In genomic region chr11:103132576-103133455, GRCm38 (mm10) we compare ENCODE assay signal across 8 mouse cellular contexts. TPM values are rescaled to one million over a fixed set of nuclear protein-coding genes. Genes with fewer than 3 reads are reported as not detected.
DNase-seq lines count a peak whose midpoint lies in the region; ATAC-seq and TF ChIP-seq lines count a peak whose summit lies in the region.

No protein-coding gene starts in this region.

- H3K36me3 ChIP-seq in heart, embryonic 12.5 days: 0 out of 2 replicates have a peak, but pooled peaks cover 3% of the 10 kb centered on the region
- H3K36me3 ChIP-seq in kidney, postnatal 0 days (ENCODE audit: insufficient read depth, low read length): no peaks in the 10 kb centered on the region
- no peaks in the 10 kb centered on the region for H3K36me3 ChIP-seq in liver, embryonic 11.5 days (ENCODE audit: control insufficient read depth, insufficient read depth, low read length)
- H3K36me3 ChIP-seq in stomach, embryonic 14.5 days (ENCODE audit: control insufficient read depth, insufficient read depth, low read length): no peaks in the 10 kb centered on the region

- under 1% methylated on average over 57 of the region's 58 CpGs for WGBS in heart, embryonic 12.5 days
- 1% methylated on average over 56 of the region's 58 CpGs for WGBS in kidney, postnatal 0 days
- under 1% methylated on average over 58 of the region's 58 CpGs for WGBS in liver, embryonic 11.5 days
- under 1% methylated on average over 53 of the region's 58 CpGs for WGBS in stomach, embryonic 14.5 days

- peaks cover 36% of the 10 kb centered on the region for H3K4me1 ChIP-seq in heart, embryonic 12.5 days (replicated peaks)
- peaks cover 16% of the 10 kb centered on the region for H3K4me1 ChIP-seq in kidney, postnatal 0 days (replicated peaks; ENCODE audit: insufficient read depth, low read length)
- peaks cover 54% of the 10 kb centered on the region for H3K4me1 ChIP-seq in liver, embryonic 11.5 days (replicated peaks; ENCODE audit: control insufficient read depth, insufficient read depth, low read length)
- H3K4me1 ChIP-seq in stomach, embryonic 14.5 days (ENCODE audit: control insufficient read depth, insufficient read depth, low read length): peaks cover 19% of the 10 kb centered on the region

- H3K9me3 ChIP-seq in heart, embryonic 12.5 days (replicated peaks): no peaks in the 10 kb centered on the region
- no peaks in the 10 kb centered on the region for H3K9me3 ChIP-seq in kidney, postnatal 0 days (replicated peaks; ENCODE audit: low read length)
- no peaks in the 10 kb centered on the region for H3K9me3 ChIP-seq in liver, embryonic 11.5 days (ENCODE audit: control insufficient read depth, low read length)
- H3K9me3 ChIP-seq in stomach, embryonic 14.5 days (ENCODE audit: control insufficient read depth, low read depth, low read length): no peaks in the 10 kb centered on the region

- peak overlapping the region; percentile 82 for H3K4me3 ChIP-seq in heart, embryonic 12.5 days
- H3K4me3 ChIP-seq in kidney, postnatal 0 days (replicated peaks; ENCODE audit: low read depth, low read length): peak overlapping the region; percentile 92
- peak overlapping the region; percentile 83 for H3K4me3 ChIP-seq in liver, embryonic 11.5 days (ENCODE audit: low read depth, low read length)
- H3K4me3 ChIP-seq in stomach, embryonic 14.5 days (ENCODE audit: low read depth, low read length): peak overlapping the region; percentile 95

- no peaks in the 10 kb centered on the region for H3K27me3 ChIP-seq in heart, embryonic 12.5 days (replicated peaks)
- H3K27me3 ChIP-seq in kidney, postnatal 0 days (ENCODE audit: insufficient read depth, low read length): no peaks in the 10 kb centered on the region
- no peaks in the 10 kb centered on the region for H3K27me3 ChIP-seq in liver, embryonic 11.5 days (replicated peaks; ENCODE audit: control insufficient read depth, insufficient read depth, low read length)
- no peaks in the 10 kb centered on the region for H3K27me3 ChIP-seq in stomach, embryonic 14.5 days (ENCODE audit: control insufficient read depth, insufficient read depth, low read length)

- peak; percentile 100 for DNase-seq in CD4-positive helper T cell, adult 2 months (ENCODE audit: low read depth, low spot score)
- DNase-seq in brain, embryonic 18.5 days (ENCODE audit: low read depth, low spot score): peak; percentile 100
- DNase-seq in kidney, postnatal 0 days (ENCODE audit: low spot score): peak; percentile 100
- peak; percentile 100 for DNase-seq in liver, embryonic 11.5 days (ENCODE audit: low spot score)
- peak; percentile 100 for DNase-seq in naive thymus-derived CD4-positive, alpha-beta T cell, adult 2 months (ENCODE audit: low read depth)

- peak overlapping the region; percentile 99 for H3K27ac ChIP-seq in heart, embryonic 12.5 days (ENCODE audit: poor library complexity, severe bottlenecking)
- H3K27ac ChIP-seq in kidney, postnatal 0 days: peak overlapping the region; percentile 98
- peak overlapping the region; percentile 91 for H3K27ac ChIP-seq in liver, embryonic 11.5 days (ENCODE audit: low read depth, low read length)
- peak overlapping the region; percentile 99 for H3K27ac ChIP-seq in stomach, embryonic 14.5 days (ENCODE audit: low read length)

- TF ChIP-seq CTCF in kidney, postnatal 0 days (IDR thresholded peaks at IDR 0.05; ENCODE audit: low read depth): no peak

- peak; percentile 87 for ATAC-seq in erythroid progenitor cell, adult 5-6 weeks (replicated peaks; ENCODE audit: low FRiP score, poor library complexity, severe bottlenecking)
- ATAC-seq in heart, embryonic 12.5 days (ENCODE audit: insufficient number of reproducible peaks, low FRiP score): peak; percentile 93
- peak; percentile 94 for ATAC-seq in kidney, postnatal 0 days (replicated peaks; ENCODE audit: low FRiP score, low read depth)
- peak; percentile 86 for ATAC-seq in liver, embryonic 11.5 days (replicated peaks; ENCODE audit: low FRiP score)
- ATAC-seq in stomach, embryonic 14.5 days (ENCODE audit: insufficient number of reproducible peaks, insufficient read depth, low FRiP score, low read depth): peak; percentile 93

- H3K9ac ChIP-seq in heart, embryonic 12.5 days: peak overlapping the region; percentile 99
- peak overlapping the region; percentile 99 for H3K9ac ChIP-seq in kidney, postnatal 0 days (ENCODE audit: low read depth, low read length)
- H3K9ac ChIP-seq in liver, embryonic 11.5 days (ENCODE audit: low read depth, low read length): peak overlapping the region; percentile 81
- peak overlapping the region; percentile 100 for H3K9ac ChIP-seq in stomach, embryonic 14.5 days (replicated peaks; ENCODE audit: low read depth, low read length)

- H3K4me2 ChIP-seq in heart, embryonic 12.5 days: peak overlapping the region; percentile 73
- peak overlapping the region; percentile 61 for H3K4me2 ChIP-seq in kidney, postnatal 0 days (ENCODE audit: low read length)
- H3K4me2 ChIP-seq in liver, embryonic 11.5 days: peak overlapping the region; percentile 73
- peak overlapping the region; percentile 69 for H3K4me2 ChIP-seq in stomach, embryonic 14.5 days (replicated peaks; ENCODE audit: low read depth, low read length)

RNA-seq across cellular contexts. Expression of gene Hexim2, which starts 0.6 kb away (rescaled TPM):
- 1.8 and 3.8 TPM in 2 replicates for total RNA-seq in erythroid progenitor cell, adult 5-6 weeks (2015; ENCODE audit: low replicate concordance)
- 5.9 and 13.0 TPM in 2 replicates for total RNA-seq in erythroid progenitor cell, adult 5-6 weeks (2017; ENCODE audit: low replicate concordance)
- 7.8 and 8.4 TPM in 2 replicates for polyA plus RNA-seq in heart, embryonic 12.5 days (2016; fragmentation: Nextera tagmentation; extraction: Ambion mirVana)
- 6.5 and 6.9 TPM in 2 replicates for polyA plus RNA-seq in kidney, postnatal 0 days (2015; fragmentation: Nextera tagmentation; extraction: Ambion mirVana)
- 11.9 and 13.8 TPM in 2 replicates for polyA plus RNA-seq in liver, embryonic 11.5 days (2014; fragmentation: Nextera tagmentation; extraction: Ambion mirVana)
- polyA plus RNA-seq in stomach, embryonic 14.5 days (2014; fragmentation: Nextera tagmentation; extraction: Ambion mirVana): 7.3 and 9.1 TPM in 2 replicates

RNA-seq across cellular contexts. Expression of gene Hexim1, which starts 16.8 kb away (rescaled TPM):
- 7.5 and 14.1 TPM in 2 replicates for total RNA-seq in erythroid progenitor cell, adult 5-6 weeks (2015; ENCODE audit: low replicate concordance)
- total RNA-seq in erythroid progenitor cell, adult 5-6 weeks (2017; ENCODE audit: low replicate concordance): 20.8 and 26.7 TPM in 2 replicates
- 2.8 and 3.0 TPM in 2 replicates for polyA plus RNA-seq in heart, embryonic 12.5 days (2016; fragmentation: Nextera tagmentation; extraction: Ambion mirVana)
- 6.5 and 6.8 TPM in 2 replicates for polyA plus RNA-seq in kidney, postnatal 0 days (2015; fragmentation: Nextera tagmentation; extraction: Ambion mirVana)
- 4.6 and 6.1 TPM in 2 replicates for polyA plus RNA-seq in liver, embryonic 11.5 days (2014; fragmentation: Nextera tagmentation; extraction: Ambion mirVana)
- 7.6 and 7.7 TPM in 2 replicates for polyA plus RNA-seq in stomach, embryonic 14.5 days (2014; fragmentation: Nextera tagmentation; extraction: Ambion mirVana)

RNA-seq across cellular contexts. Expression of gene Acbd4, which starts 31.3 kb away (rescaled TPM):
- 13.4 and 21.6 TPM in 2 replicates for total RNA-seq in erythroid progenitor cell, adult 5-6 weeks (2015; ENCODE audit: low replicate concordance)
- 25.6 and 60.5 TPM in 2 replicates for total RNA-seq in erythroid progenitor cell, adult 5-6 weeks (2017; ENCODE audit: low replicate concordance)
- 13.5 and 13.8 TPM in 2 replicates for polyA plus RNA-seq in heart, embryonic 12.5 days (2016; fragmentation: Nextera tagmentation; extraction: Ambion mirVana)
- polyA plus RNA-seq in kidney, postnatal 0 days (2015; fragmentation: Nextera tagmentation; extraction: Ambion mirVana): 36.6 and 39.7 TPM in 2 replicates
- polyA plus RNA-seq in liver, embryonic 11.5 days (2014; fragmentation: Nextera tagmentation; extraction: Ambion mirVana): 24.5 and 30.7 TPM in 2 replicates
- 17.7 and 20.4 TPM in 2 replicates for polyA plus RNA-seq in stomach, embryonic 14.5 days (2014; fragmentation: Nextera tagmentation; extraction: Ambion mirVana)

RNA-seq across cellular contexts. Expression of gene Plcd3, which starts 31.4 kb away (rescaled TPM):
- 1.4 TPM in 1 of 2 replicates, not detected in the other for total RNA-seq in erythroid progenitor cell, adult 5-6 weeks (2015; ENCODE audit: low replicate concordance)
- 3.1 TPM in 1 of 2 replicates, not detected in the other for total RNA-seq in erythroid progenitor cell, adult 5-6 weeks (2017; ENCODE audit: low replicate concordance)
- 5.8 and 6.6 TPM in 2 replicates for polyA plus RNA-seq in heart, embryonic 12.5 days (2016; fragmentation: Nextera tagmentation; extraction: Ambion mirVana)
- polyA plus RNA-seq in kidney, postnatal 0 days (2015; fragmentation: Nextera tagmentation; extraction: Ambion mirVana): 4.2 and 5.6 TPM in 2 replicates
- 1.1 and 1.3 TPM in 2 replicates for polyA plus RNA-seq in liver, embryonic 11.5 days (2014; fragmentation: Nextera tagmentation; extraction: Ambion mirVana)
- 2.5 TPM in 2 replicates for polyA plus RNA-seq in stomach, embryonic 14.5 days (2014; fragmentation: Nextera tagmentation; extraction: Ambion mirVana)

RNA-seq across cellular contexts. Expression of gene Fmnl1, which starts 38.1 kb away (rescaled TPM):
- 33.2 and 49.9 TPM in 2 replicates for total RNA-seq in erythroid progenitor cell, adult 5-6 weeks (2015; ENCODE audit: low replicate concordance)
- 9.2 and 22.3 TPM in 2 replicates for total RNA-seq in erythroid progenitor cell, adult 5-6 weeks (2017; ENCODE audit: low replicate concordance)
- 1.1 and 1.7 TPM in 2 replicates for polyA plus RNA-seq in heart, embryonic 12.5 days (2016; fragmentation: Nextera tagmentation; extraction: Ambion mirVana)
- 2.6 and 3.4 TPM in 2 replicates for polyA plus RNA-seq in kidney, postnatal 0 days (2015; fragmentation: Nextera tagmentation; extraction: Ambion mirVana)
- polyA plus RNA-seq in liver, embryonic 11.5 days (2014; fragmentation: Nextera tagmentation; extraction: Ambion mirVana): 6.3 and 6.9 TPM in 2 replicates
- 1.7 and 2.3 TPM in 2 replicates for polyA plus RNA-seq in stomach, embryonic 14.5 days (2014; fragmentation: Nextera tagmentation; extraction: Ambion mirVana)

Comparison
In these comparisons a context has a peak if more than half of its experiments do, and no peak if none do; other contexts are left out.
1. Peak in every context shown above with its lines: DNase-seq, ATAC-seq, H3K4me3 ChIP-seq and H3K27ac ChIP-seq.